Mouse (Mus musculus) spleen, postnatal 14 days (tissue): ENCODE measurements around the gene Sumo2.
"Not testable (repeated sequence)": the region's sequence is repeated elsewhere in the genome, so short reads cannot be mapped to it uniquely, and the experiment has no call there.

ENCODE experiments used
- DNase-seq, 2 experiments: peaks; one replicate each; pipeline ENCODE4 v3.0.0; 2021 to 2022; ENCODE audit warnings: low spot score in 2 of 2

Gene Sumo2

GRCm38 (mm10) chr11:115519581-115519980 lies 16.5 kb downstream of the Sumo2 start:
- no peak for DNase-seq

- no peak for DNase-seq
Measured at GRCm38 (mm10) chr11:115518693-115519092, 17.4 kb downstream of the Sumo2 start.

- DNase-seq = no peak
Measured at GRCm38 (mm10) chr11:115516942-115517341, 19.1 kb downstream of the Sumo2 start.

GRCm38 (mm10) chr11:115515021-115515420 lies 21.1 kb downstream of the Sumo2 start:
- DNase-seq = no peak

GRCm38 (mm10) chr11:115514238-115514663 lies 21.8 kb downstream of the Sumo2 start, which contains the start of gene Jpt1:
TSS of gene Jpt1 (minus strand) at chr11:115514387.
- peak; percentile 91 for DNase-seq

- DNase-seq = peak; percentile 42 to 51
Measured at GRCm38 (mm10) chr11:115513271-115514237, 22.5 kb downstream of the Sumo2 start.

GRCm38 (mm10) chr11:115512407-115513183 lies 23.5 kb downstream of the Sumo2 start:
- DNase-seq = peak in 1 of 2 experiments; percentile 45

- DNase-seq = no peak
Measured at GRCm38 (mm10) chr11:115512004-115512403, 24.1 kb downstream of the Sumo2 start.

GRCm38 (mm10) chr11:115511121-115511520 lies 25.0 kb downstream of the Sumo2 start:
- DNase-seq = no peak

GRCm38 (mm10) chr11:115510507-115510888 lies 25.6 kb downstream of the Sumo2 start:
- DNase-seq = no peak

- no peak for DNase-seq
Measured at GRCm38 (mm10) chr11:115509773-115510506, 26.1 kb downstream of the Sumo2 start.

GRCm38 (mm10) chr11:115508061-115508460 lies 28.0 kb downstream of the Sumo2 start:
- no peak for DNase-seq

- DNase-seq = no peak
Measured at GRCm38 (mm10) chr11:115506586-115506985, 29.5 kb downstream of the Sumo2 start.

- DNase-seq = no peak
Measured at GRCm38 (mm10) chr11:115502636-115503035, 33.4 kb downstream of the Sumo2 start.

GRCm38 (mm10) chr11:115496559-115496958 lies 39.5 kb downstream of the Sumo2 start:
- not testable (repeated sequence) for DNase-seq

- DNase-seq = no peak
Measured at GRCm38 (mm10) chr11:115492387-115492786, 43.7 kb downstream of the Sumo2 start.

GRCm38 (mm10) chr11:115491356-115492083 lies 44.6 kb downstream of the Sumo2 start, which contains the start of gene Nt5c:
TSS of gene Nt5c (minus strand) at chr11:115491862.
- DNase-seq = peak; percentile 70 to 76

GRCm38 (mm10) chr11:115490441-115491355 lies 45.4 kb downstream of the Sumo2 start:
- no peak for DNase-seq

GRCm38 (mm10) chr11:115488551-115489104 lies 47.4 kb downstream of the Sumo2 start:
- no peak for DNase-seq
